Mouse (Mus musculus): ENCODE measurements around the gene 4930438A08Rik. TPM values are rescaled to one million over a fixed set of nuclear protein-coding genes. Genes with fewer than 3 reads are reported as not detected.
A peak's percentile ranks its signal among the peaks of the same experiment; 100 is the strongest.
"Not testable (repeated sequence)": the region's sequence is repeated elsewhere in the genome, so short reads cannot be mapped to it uniquely, and the experiment has no call there.

The 4930438A08Rik gene
- total and polyA plus RNA-seq, 2 experiments = not detected

DNA sequence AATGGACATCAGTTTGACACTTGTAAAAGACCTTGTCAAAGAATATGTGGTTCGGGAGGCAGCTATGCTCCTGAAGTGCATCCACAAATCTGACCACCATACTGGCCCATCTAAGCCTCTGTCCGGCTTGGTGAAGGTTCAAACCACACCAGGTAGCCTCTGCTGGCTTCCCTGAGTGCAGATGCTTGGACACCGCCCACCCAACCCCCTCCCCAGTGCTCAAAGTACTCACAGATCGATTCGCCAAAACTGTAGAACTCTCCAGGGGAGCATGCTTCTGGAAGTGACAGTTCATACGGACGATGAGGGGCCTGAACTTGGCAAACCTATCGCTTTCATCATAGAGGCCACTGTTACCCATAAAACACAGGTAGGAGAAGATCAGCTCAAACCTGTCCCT, 43.4 kb upstream of the 4930438A08Rik start:
- no peaks in the 10 kb centered on the region for H3K79me2 ChIP-seq (ENCODE audit: control insufficient read depth, insufficient read depth, low read length)
- H3K36me3 ChIP-seq (ENCODE audit: control insufficient read depth, insufficient read depth, low read length) = no peaks in the 10 kb centered on the region
- no peak overlapping the region for H3K4me3 ChIP-seq (ENCODE audit: insufficient read depth, low read depth, low read length)
- no peak overlapping the region for H3K9ac ChIP-seq (ENCODE audit: low read depth, low read length)
- 88% methylated on average over 8 of the region's 8 CpGs for WGBS
- no peak for TF ChIP-seq POLR2A (IDR thresholded peaks at IDR 0.05; ENCODE audit: extremely low read depth, insufficient read depth, low read length)
- no peak for TF ChIP-seq CTCF (IDR thresholded peaks at IDR 0.05; ENCODE audit: low read depth, low read length)
- H3K4me1 ChIP-seq (ENCODE audit: control insufficient read depth, insufficient read depth, low read length) = peaks cover 2% of the 10 kb centered on the region; the same call in 1 of the 2 replicates
- no peak for DNase-seq (ENCODE audit: extremely low read depth, low read depth, low spot score)
- H3K27ac ChIP-seq (replicated peaks; ENCODE audit: insufficient read depth, low read depth, low read length) = no peak overlapping the region
- H3K27me3 ChIP-seq (ENCODE audit: control insufficient read depth, insufficient read depth, low read length) = no peaks in the 10 kb centered on the region

DNA sequence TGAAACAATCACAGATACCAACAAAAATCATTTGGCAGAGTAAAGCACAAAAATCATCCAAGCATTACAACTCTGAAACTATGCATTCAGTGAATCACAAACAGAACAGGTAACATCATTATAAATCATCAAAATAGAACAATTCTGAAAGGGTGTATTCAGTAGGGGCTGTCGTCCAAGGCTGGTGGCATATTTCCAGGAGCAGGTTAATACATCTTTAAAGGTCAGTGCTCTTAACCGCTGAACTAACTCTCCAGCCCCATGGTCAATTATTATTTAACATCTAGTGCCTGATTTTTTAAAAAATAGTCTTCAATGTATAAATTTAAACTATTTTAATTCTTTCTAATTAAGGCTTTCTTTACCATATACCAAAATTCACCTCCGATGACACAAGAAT, 40.0 kb upstream of the 4930438A08Rik start:
- not testable (repeated sequence) for DNase-seq (ENCODE audit: extremely low read depth, low read depth, low spot score); H3K36me3 ChIP-seq (ENCODE audit: control insufficient read depth, insufficient read depth, low read length); H3K4me3 ChIP-seq (ENCODE audit: insufficient read depth, low read depth, low read length); H3K27me3 ChIP-seq (ENCODE audit: control insufficient read depth, insufficient read depth, low read length); H3K79me2 ChIP-seq (ENCODE audit: control insufficient read depth, insufficient read depth, low read length); H3K27ac ChIP-seq (replicated peaks; ENCODE audit: insufficient read depth, low read depth, low read length); H3K4me1 ChIP-seq (ENCODE audit: control insufficient read depth, insufficient read depth, low read length); H3K9ac ChIP-seq (ENCODE audit: low read depth, low read length)
- WGBS = 44% methylated on average over 3 of the region's 3 CpGs

GRCm38 (mm10) chr11:58235152-58235551, 39.4 kb upstream of the 4930438A08Rik start:
- TF ChIP-seq CTCF (IDR thresholded peaks at IDR 0.05; ENCODE audit: low read depth, low read length) = peak; percentile 76
- no peak for TF ChIP-seq POLR2A (IDR thresholded peaks at IDR 0.05; ENCODE audit: extremely low read depth, insufficient read depth, low read length)
- H3K27ac ChIP-seq (replicated peaks; ENCODE audit: insufficient read depth, low read depth, low read length) = no peak overlapping the region
- H3K4me1 ChIP-seq (ENCODE audit: control insufficient read depth, insufficient read depth, low read length) = 0 out of 2 replicates have a peak, but pooled peaks cover 3% of the 10 kb centered on the region
- H3K4me3 ChIP-seq (ENCODE audit: insufficient read depth, low read depth, low read length) = no peak overlapping the region
- WGBS = 24% methylated on average over 6 of the region's 6 CpGs
- no peaks in the 10 kb centered on the region for H3K36me3 ChIP-seq (ENCODE audit: control insufficient read depth, insufficient read depth, low read length)
- H3K27me3 ChIP-seq (ENCODE audit: control insufficient read depth, insufficient read depth, low read length) = no peaks in the 10 kb centered on the region
- H3K79me2 ChIP-seq (ENCODE audit: control insufficient read depth, insufficient read depth, low read length) = no peaks in the 10 kb centered on the region
- no peak overlapping the region for H3K9ac ChIP-seq (ENCODE audit: low read depth, low read length)
- peak; percentile 32 for DNase-seq (ENCODE audit: extremely low read depth, low read depth, low spot score)

DNA sequence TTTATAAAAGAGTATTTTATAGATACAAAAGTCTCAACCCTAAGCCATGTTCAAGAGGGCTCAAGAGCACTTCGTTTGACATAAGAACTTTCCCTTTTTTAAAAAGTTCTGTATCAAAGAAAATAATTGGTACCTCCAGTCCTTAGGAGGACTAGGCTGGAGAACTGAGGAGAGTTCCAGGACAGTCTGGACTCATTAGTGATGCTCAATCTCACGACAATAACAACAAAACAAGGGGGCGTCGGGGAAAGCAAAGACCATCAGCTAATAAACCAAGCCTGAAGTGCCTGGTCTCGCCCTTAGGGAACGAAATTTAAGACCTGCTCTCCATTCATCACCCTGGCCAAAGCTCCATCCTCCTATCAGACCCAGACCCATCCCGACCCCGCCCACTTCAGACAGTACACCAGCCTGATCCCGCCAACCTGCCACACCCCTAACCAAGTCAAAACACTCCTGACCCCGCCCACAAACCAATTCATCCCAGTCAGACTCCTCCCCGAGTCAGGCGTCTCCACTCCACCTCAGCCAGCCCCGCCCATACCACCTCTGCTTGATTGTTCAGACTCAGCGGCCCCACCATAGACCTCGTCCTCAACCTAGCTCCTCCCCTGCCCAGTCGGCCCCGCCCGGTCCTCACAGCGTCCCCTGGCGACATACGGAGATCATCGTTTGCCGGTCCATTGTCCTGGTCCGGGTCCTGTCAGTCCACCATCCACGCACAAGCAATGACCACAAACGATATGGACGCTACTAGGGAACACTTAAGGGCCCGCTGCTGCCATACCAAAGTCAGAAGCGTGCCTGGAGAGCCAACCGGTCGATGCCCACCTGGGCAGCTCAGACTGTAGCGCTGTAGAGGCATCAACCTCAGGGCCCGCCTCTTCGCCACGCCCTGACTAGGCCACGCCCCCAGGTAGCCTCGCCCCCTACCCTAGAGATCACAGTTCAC, 35.5 kb upstream of the 4930438A08Rik start:
- peak overlapping the region; percentile 57 for H3K4me3 ChIP-seq (ENCODE audit: insufficient read depth, low read depth, low read length)
- H3K36me3 ChIP-seq (ENCODE audit: control insufficient read depth, insufficient read depth, low read length) = no peaks in the 10 kb centered on the region
- 0 out of 2 replicates have a peak overlapping the region, but pooled peaks have one; percentile 2 for H3K9ac ChIP-seq (ENCODE audit: low read depth, low read length)
- DNase-seq (ENCODE audit: extremely low read depth, low read depth, low spot score) = peak; percentile 56
- H3K79me2 ChIP-seq (ENCODE audit: control insufficient read depth, insufficient read depth, low read length) = no peaks in the 10 kb centered on the region
- 6% methylated on average over 37 of the region's 37 CpGs for WGBS
- 0 out of 2 replicates have a peak, but pooled peaks cover 3% of the 10 kb centered on the region for H3K4me1 ChIP-seq (ENCODE audit: control insufficient read depth, insufficient read depth, low read length)
- TF ChIP-seq POLR2A (IDR thresholded peaks at IDR 0.05; ENCODE audit: extremely low read depth, insufficient read depth, low read length) (no peak), CTCF (IDR thresholded peaks at IDR 0.05; ENCODE audit: low read depth, low read length) (peak; percentile 48)
- H3K27ac ChIP-seq (replicated peaks; ENCODE audit: insufficient read depth, low read depth, low read length) = no peak overlapping the region
- no peaks in the 10 kb centered on the region for H3K27me3 ChIP-seq (ENCODE audit: control insufficient read depth, insufficient read depth, low read length)

DNA sequence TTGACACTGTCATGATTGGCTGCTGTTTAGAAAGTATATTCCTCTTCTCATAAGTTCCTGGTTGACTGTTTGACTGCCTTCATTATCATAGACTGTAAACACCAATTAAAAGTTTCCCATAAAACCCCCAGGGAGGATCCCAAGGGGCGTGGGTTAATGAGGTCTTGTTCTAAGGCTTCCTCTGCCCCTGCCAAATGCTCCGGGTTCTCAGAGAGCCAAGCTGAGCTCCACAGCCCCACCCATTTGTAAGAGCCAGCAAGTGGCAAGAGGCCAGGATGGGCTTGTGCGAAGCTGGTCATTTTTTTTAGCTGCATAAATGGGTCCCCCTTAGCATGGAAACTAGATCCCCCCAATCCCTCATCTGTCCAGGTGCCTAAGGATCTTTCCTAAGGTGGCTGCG, 27.3 kb upstream of the 4930438A08Rik start:
- TF ChIP-seq POLR2A (IDR thresholded peaks at IDR 0.05; ENCODE audit: extremely low read depth, insufficient read depth, low read length) (no peak), CTCF (IDR thresholded peaks at IDR 0.05; ENCODE audit: low read depth, low read length) (no peak)
- Histone ChIP-seq H3K79me2 (ENCODE audit: control insufficient read depth, insufficient read depth, low read length) (no peaks in the 10 kb centered on the region), H3K9ac (ENCODE audit: low read depth, low read length) (no peak overlapping the region), H3K27ac (replicated peaks; ENCODE audit: insufficient read depth, low read depth, low read length) (no peak overlapping the region), H3K4me1 (ENCODE audit: control insufficient read depth, insufficient read depth, low read length) (no peaks in the 10 kb centered on the region), H3K27me3 (ENCODE audit: control insufficient read depth, insufficient read depth, low read length) (no peaks in the 10 kb centered on the region), H3K36me3 (ENCODE audit: control insufficient read depth, insufficient read depth, low read length) (no peaks in the 10 kb centered on the region), H3K4me3 (ENCODE audit: insufficient read depth, low read depth, low read length) (no peak overlapping the region)
- WGBS = 55% methylated on average over 4 of the region's 4 CpGs
- DNase-seq (ENCODE audit: extremely low read depth, low read depth, low spot score) = no peak
